Mouse (Mus musculus) 3134 (cell line): ENCODE data around the gene Msantd3.

Experiments used
- DNase-seq: peaks from one replicate; pipeline ENCODE4 v3.0.0-alpha.2; 2011; ENCODE audit warnings: low spot score; ENCODE audit not compliant: insufficient read length; ENCODE audit errors: extremely low read depth

The Msantd3 gene

DNA sequence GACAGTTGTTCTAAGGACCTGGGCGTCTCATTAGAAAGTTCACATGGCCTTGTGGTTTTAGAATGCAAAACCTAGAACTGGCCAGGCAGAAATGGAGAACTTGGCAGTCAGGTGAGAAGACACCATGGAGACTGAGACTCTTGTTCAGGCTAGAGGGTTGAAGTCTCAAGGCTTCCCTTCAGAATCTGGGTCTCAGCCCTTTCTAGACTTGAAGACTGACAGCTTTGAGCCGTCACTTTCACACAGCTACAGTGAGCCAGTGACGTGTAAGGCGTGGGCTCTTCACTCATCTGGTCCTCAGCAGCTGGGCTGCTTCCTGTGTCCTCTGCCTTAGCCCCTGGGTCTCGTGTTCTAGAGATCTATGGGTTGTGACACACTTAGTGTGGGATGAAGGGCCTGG lies 52.6 kb downstream of the Msantd3 start:
- DNase-seq = no peak

DNA sequence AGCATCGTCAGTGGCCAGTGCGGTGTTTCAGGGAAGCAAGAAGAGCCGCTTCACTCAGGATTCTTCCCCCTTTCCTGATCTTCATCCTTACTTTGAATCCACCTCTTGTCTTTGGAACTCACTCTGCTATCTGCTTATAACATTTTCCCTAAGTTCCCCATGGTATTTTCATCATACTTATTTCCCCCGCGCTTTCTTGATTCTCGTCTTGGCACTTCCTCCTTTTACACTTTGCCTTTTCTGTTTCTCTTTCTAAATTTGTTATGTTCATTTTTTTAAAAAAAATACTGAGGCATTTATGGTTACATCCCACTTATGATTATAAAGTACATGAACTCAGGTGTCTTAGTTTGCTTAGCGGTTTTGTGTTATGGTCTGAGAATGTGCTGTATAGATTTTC lies 53.1 kb downstream of the Msantd3 start:
- DNase-seq = no peak

DNA sequence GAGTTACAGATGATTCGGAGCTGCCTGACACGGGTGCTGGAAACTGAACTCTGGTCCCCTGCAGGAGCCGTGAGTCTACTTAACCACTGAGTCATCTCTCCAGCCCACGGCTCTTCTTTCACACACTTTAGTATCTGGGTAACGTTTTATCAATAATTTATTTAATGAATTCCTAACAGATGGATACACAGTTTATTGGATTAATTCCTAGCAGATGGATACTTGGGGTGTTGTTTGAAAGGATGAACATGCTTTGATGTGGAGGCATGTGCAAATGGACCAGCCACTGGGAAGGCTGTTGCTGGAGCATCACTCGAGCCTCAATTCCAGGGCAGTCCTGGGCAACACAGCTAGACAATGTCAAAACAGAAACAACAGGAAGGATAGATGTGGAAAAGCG lies 56.4 kb downstream of the Msantd3 start:
- no peak for DNase-seq

DNA sequence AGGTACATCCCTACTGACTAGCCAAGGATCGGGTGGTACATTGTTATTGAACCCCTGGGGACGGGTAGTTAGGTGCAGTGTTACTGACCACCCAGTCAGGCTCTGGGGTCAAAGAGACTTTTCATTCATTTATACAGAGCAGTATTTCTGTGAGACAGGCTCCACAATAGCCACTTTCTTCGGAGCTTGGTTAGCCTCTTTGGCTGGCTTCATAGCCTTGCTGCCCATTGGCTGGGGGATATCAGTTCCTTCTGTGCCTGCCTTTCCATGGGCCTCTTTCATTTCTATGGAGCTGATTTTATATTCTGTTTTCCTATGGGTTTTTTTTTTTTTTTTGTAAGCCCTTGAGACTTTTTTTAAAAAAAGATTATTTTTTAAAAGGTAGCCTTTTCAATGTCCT lies 65.9 kb downstream of the Msantd3 start:
- DNase-seq = no peak

DNA sequence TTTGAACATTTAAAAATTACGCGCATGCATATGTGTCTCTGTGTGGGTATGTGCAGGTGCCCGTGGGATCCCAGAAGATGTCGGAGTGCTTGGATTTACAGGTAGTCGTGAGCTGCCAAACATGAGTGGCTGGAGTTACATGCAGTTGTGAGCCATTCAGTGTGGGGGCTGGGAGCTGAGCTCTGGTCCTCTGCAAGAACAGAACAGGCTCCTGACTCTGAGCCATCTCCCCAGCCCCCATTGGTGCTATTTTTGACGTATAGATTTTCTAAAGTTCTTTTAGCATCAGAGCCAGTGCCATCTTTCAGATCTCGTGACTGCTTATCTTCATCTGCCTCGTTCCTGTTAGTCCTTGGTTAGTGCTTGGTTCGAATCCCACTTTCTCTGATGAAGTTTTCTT lies 69.8 kb downstream of the Msantd3 start:
- no peak for DNase-seq

DNA sequence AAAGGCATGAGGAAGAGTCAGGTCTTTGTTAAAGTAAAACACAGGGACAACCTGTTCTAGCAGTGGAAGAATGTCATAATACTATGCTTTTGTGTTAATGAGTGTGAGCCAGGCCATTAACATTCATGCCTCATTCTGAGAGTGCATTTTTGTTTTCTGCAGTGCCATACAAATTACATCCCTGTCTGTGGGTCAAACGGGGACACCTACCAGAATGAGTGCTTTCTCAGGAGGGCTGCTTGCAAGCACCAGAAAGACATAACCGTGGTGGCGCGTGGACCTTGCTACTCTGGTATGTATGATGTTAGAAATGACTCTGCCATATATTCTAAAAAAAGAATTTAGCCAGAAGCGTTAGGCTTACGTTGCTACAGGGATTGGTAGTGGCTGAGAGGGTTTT lies 70.5 kb downstream of the Msantd3 start:
- no peak for DNase-seq
